Mouse (Mus musculus) stomach, embryonic 15.5 days (tissue): ENCODE results near the gene 4930579F01Rik. TPM values are rescaled to one million over a fixed set of nuclear protein-coding genes. Genes with fewer than 3 reads are reported as not detected.

Experiments
- ATAC-seq: fragments of 200-750 bp; cut with Nextera tagmentation; 2 replicates; pipeline ENCODE4 v1.8.0; 2017; ENCODE audit warnings: low read depth, moderate number of reproducible peaks, moderate TSS enrichment; ENCODE audit not compliant: insufficient read depth, low FRiP score
- H3K27ac ChIP-seq: fragments of 300-500 bp; sonication (generic); 2 replicates; pipeline ENCODE4 v1.5.1; 2015; ENCODE audit warnings: mild to moderate bottlenecking, inconsistent platforms
- H3K27me3 ChIP-seq: fragments of 300-500 bp; sonication (generic); replicated peaks from 2 replicates; pipeline ENCODE4 v1.6.1; 2015; ENCODE audit warnings: inconsistent platforms
- H3K36me3 ChIP-seq: fragments of 300-500 bp; sonication (generic); 2 replicates; pipeline ENCODE4 v1.6.1; 2015; ENCODE audit warnings: inconsistent platforms
- H3K4me1 ChIP-seq: fragments of 300-500 bp; sonication (generic); 2 replicates; pipeline ENCODE4 v1.6.1; 2015; ENCODE audit warnings: inconsistent platforms
- H3K4me2 ChIP-seq: fragments of 300-500 bp; sonication (generic); 2 replicates; pipeline ENCODE4 v1.6.1; 2015; ENCODE audit warnings: mild to moderate bottlenecking, inconsistent platforms
- H3K4me3 ChIP-seq: fragments of 300-500 bp; sonication (generic); replicated peaks from 2 replicates; pipeline ENCODE4 v1.5.1; 2015; ENCODE audit warnings: inconsistent platforms
- H3K9ac ChIP-seq: fragments of 300-500 bp; sonication (generic); 2 replicates; pipeline ENCODE4 v1.6.1; 2015; ENCODE audit warnings: inconsistent platforms
- H3K9me3 ChIP-seq: fragments of 300-500 bp; sonication (generic); 2 replicates; pipeline ENCODE4 v1.6.1; 2016; ENCODE audit warnings: inconsistent platforms
- WGBS: fragments of 180-500 bp; shearing (Covaris S2); methylation state at CpG from one replicate; pipeline ENCODE4 v1.1.7; 2015; 5-methylcytosine and 5-hydroxymethylcytosine counted together
- polyA plus RNA-seq: library from polyadenylated mRNA; unstranded; fragments of >200 nt; fragmentation: Nextera tagmentation; extraction: Ambion mirVana; gene quantifications from 2 replicates; pipeline ENCODE4 v1.2.1, GENCODE M21; 2015

The 4930579F01Rik gene
- polyA plus RNA-seq, 1 experiment from 2014 or later = 0.21 TPM

- no peak for ATAC-seq
- 88% methylated on average over 8 of the region's 8 CpGs for WGBS
Measured at GRCm38 (mm10) chr3:138227782-138228181, 34.2 kb upstream of the 4930579F01Rik start.

GRCm38 (mm10) chr3:138227082-138227481 is 33.5 kb upstream of the 4930579F01Rik start:
- Histone ChIP-seq H3K4me3 (no peak overlapping the region), H3K9ac (no peak overlapping the region), H3K27ac (no peak overlapping the region), H3K36me3 (no peaks in the 10 kb centered on the region), H3K9me3 (no peaks in the 10 kb centered on the region), H3K4me2 (no peak overlapping the region), H3K27me3 (no peaks in the 10 kb centered on the region), H3K4me1 (no peaks in the 10 kb centered on the region)
- ATAC-seq = no peak
- WGBS = 87% methylated on average over 2 of the region's 2 CpGs

More at GRCm38 (mm10) chr3:138227782-138228181, 34.2 kb upstream of the 4930579F01Rik start:
- Histone ChIP-seq H3K4me2 (no peak overlapping the region), H3K36me3 (no peaks in the 10 kb centered on the region), H3K9ac (no peak overlapping the region), H3K27me3 (no peaks in the 10 kb centered on the region), H3K4me1 (no peaks in the 10 kb centered on the region), H3K4me3 (no peak overlapping the region), H3K9me3 (no peaks in the 10 kb centered on the region), H3K27ac (no peak overlapping the region)

DNA sequence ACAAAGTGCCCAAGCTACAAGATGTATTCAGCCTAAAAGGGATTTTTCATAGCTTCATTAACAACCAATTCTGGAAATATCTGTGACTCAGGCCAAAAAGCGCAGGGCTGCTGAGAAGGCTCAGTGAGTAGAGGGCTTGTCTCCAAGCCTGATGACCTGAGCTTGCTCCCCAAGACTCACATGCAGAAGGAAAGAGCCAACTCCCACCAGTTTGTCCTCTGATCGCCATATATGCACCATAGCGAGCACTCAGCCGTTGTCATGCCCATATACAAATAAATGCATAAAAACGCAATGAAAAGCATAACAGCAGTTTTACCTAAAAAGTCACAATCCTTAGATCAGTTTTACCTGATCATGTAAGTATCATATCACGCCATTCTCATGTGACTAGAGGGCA is 32.9 kb upstream of the 4930579F01Rik start:
- Histone ChIP-seq H3K9me3 (no peaks in the 10 kb centered on the region), H3K4me1 (no peaks in the 10 kb centered on the region), H3K36me3 (no peaks in the 10 kb centered on the region), H3K27me3 (no peaks in the 10 kb centered on the region), H3K27ac (no peak overlapping the region), H3K9ac (no peak overlapping the region), H3K4me2 (no peak overlapping the region), H3K4me3 (no peak overlapping the region)
- ATAC-seq = no peak
- 93% methylated on average over 6 of the region's 6 CpGs for WGBS

DNA sequence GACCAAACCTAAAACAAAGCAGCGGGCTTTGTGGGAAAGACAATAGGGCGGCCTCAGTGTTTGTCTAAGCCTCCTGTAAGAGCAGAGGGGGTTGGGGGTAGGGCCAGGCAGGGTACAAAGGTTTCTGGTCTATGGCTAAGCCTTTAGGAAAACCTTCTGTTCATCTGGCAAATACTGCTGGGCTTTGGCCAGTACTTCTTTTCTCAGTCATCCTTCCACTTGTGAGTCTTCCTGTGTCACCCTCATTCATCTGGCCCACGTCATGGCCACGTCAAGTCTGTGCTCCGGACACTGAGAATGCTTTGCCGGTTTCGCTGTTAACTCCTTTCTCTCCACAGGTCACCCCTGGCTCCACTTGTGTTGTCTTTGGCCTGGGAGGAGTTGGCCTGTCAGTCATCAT is 32.2 kb upstream of the 4930579F01Rik start:
- Histone ChIP-seq H3K4me2 (no peak overlapping the region), H3K27me3 (no peaks in the 10 kb centered on the region), H3K9ac (no peak overlapping the region), H3K4me3 (no peak overlapping the region), H3K9me3 (no peaks in the 10 kb centered on the region), H3K27ac (peak overlapping the region; percentile 37), H3K4me1 (no peaks in the 10 kb centered on the region), H3K36me3 (no peaks in the 10 kb centered on the region)
- WGBS = 60% methylated on average over 7 of the region's 7 CpGs
- ATAC-seq = peak; percentile 57; the same call in 1 of the 2 replicates

DNA sequence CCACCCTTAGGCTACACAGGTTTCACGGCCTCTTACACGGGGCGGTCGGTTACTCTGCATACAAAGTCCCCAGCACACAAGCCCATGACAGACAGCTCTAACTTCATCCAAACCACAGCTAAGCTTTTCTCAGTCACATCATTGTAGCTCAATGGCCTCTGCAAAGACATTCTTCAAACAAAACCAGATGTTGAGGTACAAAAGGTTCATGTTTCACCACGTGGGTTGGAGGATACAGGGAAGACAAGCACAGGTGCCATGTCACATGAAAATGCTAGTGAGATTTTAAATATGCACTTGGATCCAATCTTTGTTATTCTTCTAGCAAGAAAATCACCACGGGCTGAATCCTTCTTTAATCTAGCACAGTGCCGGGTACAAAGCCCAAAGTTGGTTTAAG is 31.7 kb upstream of the 4930579F01Rik start:
- 64% methylated on average over 6 of the region's 7 CpGs for WGBS
- Histone ChIP-seq H3K27ac (no peak overlapping the region), H3K9me3 (no peaks in the 10 kb centered on the region), H3K36me3 (no peaks in the 10 kb centered on the region), H3K27me3 (no peaks in the 10 kb centered on the region), H3K4me1 (no peaks in the 10 kb centered on the region), H3K4me3 (no peak overlapping the region), H3K9ac (no peak overlapping the region), H3K4me2 (no peak overlapping the region)
- ATAC-seq = no peak

DNA sequence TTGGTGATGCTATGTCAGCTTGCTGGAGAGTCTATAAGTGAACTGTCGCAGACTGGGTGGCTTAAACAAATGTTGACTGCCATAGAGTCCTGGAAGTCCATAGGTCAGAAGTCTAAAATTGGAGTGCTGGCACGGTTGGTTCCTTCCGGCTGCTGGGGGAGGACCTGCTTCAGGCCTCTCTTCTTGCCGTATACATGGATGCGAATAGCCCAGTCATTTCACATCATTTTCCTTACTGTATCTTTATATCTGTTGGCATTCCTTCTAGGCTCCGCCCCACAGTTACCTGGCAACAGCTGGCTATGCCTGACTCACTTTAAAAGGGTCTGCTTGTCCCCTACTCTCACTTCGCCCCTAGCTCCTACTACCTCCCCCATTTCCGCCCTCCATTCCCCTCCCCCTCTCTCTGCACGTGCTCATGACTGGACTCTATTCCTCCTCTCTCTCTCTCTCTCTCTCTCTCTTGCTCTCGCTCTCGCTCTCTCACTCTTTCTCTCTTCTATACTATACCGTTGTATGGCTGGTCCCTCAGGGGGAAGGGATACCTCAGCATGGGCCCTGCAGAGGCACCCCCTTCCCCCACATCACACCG is 30.8 kb upstream of the 4930579F01Rik start:
- 82% methylated on average over 13 of the region's 13 CpGs for WGBS
- no peak for ATAC-seq
- no peak overlapping the region for H3K27ac ChIP-seq
- H3K9ac ChIP-seq = no peak overlapping the region
- no peaks in the 10 kb centered on the region for H3K9me3 ChIP-seq
- no peak overlapping the region for H3K4me2 ChIP-seq
- no peak overlapping the region for H3K4me3 ChIP-seq
- H3K27me3 ChIP-seq = no peaks in the 10 kb centered on the region
- H3K36me3 ChIP-seq = no peaks in the 10 kb centered on the region
- no peaks in the 10 kb centered on the region for H3K4me1 ChIP-seq

GRCm38 (mm10) chr3:138222952-138223351 is 29.3 kb upstream of the 4930579F01Rik start:
- H3K9ac ChIP-seq = no peak overlapping the region
- H3K4me3 ChIP-seq = no peak overlapping the region
- no peaks in the 10 kb centered on the region for H3K9me3 ChIP-seq
- no peaks in the 10 kb centered on the region for H3K36me3 ChIP-seq
- H3K27me3 ChIP-seq = no peaks in the 10 kb centered on the region
- ATAC-seq = peak; percentile 66
- WGBS = 52% methylated on average over 5 of the region's 5 CpGs
- H3K27ac ChIP-seq = no peak overlapping the region
- H3K4me1 ChIP-seq = no peaks in the 10 kb centered on the region
- no peak overlapping the region for H3K4me2 ChIP-seq

GRCm38 (mm10) chr3:138222511-138222910 is 28.9 kb upstream of the 4930579F01Rik start:
- H3K27ac ChIP-seq = no peak overlapping the region
- WGBS = 69% methylated on average over 4 of the region's 4 CpGs
- H3K4me3 ChIP-seq = no peak overlapping the region
- no peaks in the 10 kb centered on the region for H3K27me3 ChIP-seq
- H3K9ac ChIP-seq = no peak overlapping the region
- no peaks in the 10 kb centered on the region for H3K36me3 ChIP-seq
- no peak for ATAC-seq
- H3K4me1 ChIP-seq = no peaks in the 10 kb centered on the region
- H3K9me3 ChIP-seq = no peaks in the 10 kb centered on the region
- no peak overlapping the region for H3K4me2 ChIP-seq

DNA sequence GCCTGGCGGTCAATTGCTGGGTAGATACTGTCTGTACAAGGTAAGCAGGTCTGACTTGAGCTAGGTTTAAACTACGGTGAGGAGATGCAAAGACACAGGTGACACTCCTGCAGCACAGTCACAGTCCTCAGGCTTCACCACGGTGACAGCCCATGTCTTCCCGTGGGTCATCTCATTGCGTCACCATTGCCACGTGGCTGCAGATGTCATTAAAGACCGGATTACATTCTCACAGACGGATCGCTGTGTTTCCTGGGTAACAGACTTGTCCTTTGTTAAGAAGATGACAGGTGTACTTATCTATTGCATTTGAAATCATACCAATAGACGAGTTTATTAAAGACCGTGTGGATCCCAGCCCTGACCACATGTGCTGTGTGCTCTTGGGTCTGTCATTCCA is 27.5 kb upstream of the 4930579F01Rik start:
- Histone ChIP-seq H3K4me2 (no peak overlapping the region), H3K9me3 (no peaks in the 10 kb centered on the region), H3K27me3 (no peaks in the 10 kb centered on the region), H3K4me1 (no peaks in the 10 kb centered on the region), H3K27ac (no peak overlapping the region), H3K36me3 (no peaks in the 10 kb centered on the region), H3K9ac (no peak overlapping the region), H3K4me3 (no peak overlapping the region)
- WGBS = 86% methylated on average over 11 of the region's 11 CpGs
- no peak for ATAC-seq

DNA sequence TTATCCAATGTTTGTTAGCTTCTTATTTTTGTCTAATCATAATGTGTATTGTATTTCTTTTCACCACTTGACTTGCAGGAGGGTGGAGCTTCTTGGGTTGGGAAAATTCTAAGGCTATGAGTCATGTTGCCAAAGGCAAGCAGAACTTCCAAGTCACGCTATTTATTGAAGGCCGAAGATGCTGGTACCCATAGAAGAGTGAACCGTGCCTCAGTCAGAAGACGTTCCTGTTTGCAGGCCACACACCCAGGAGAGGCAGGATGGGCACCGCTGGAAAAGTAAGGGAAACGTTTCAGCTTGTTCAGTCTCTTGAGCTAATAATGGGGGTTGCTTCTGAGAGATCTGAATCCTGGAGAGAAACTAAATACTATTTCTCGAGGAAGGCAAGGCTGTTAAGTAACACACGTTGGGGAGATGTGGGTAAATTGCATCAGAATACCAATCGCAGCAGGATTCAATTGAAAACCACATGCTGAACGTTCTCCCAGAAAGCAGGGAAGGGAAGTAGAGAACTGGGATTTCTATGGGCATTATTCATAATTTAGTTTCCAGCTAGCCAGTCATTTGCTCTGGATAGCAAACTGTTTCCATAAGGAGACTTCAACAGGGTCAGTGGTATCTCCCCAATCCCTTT is 24.1 kb upstream of the 4930579F01Rik start, which contains the start of gene Adh7:
TSS of gene Adh7 (plus strand) at position 130 of the 634 bp plus-strand sequence.
- H3K36me3 ChIP-seq = no peaks in the 10 kb centered on the region
- H3K4me2 ChIP-seq = no peak within 1 kb of the TSS
- ATAC-seq = no peak
- H3K9ac ChIP-seq = no peak within 1 kb of the TSS
- H3K27me3 ChIP-seq = no peaks in the 10 kb centered on the region
- H3K27ac ChIP-seq = no peak within 1 kb of the TSS
- no peaks in the 10 kb centered on the region for H3K4me1 ChIP-seq
- no peak within 1 kb of the TSS for H3K4me3 ChIP-seq
- WGBS = 69% methylated on average over 10 of the region's 10 CpGs
- no peaks in the 10 kb centered on the region for H3K9me3 ChIP-seq

DNA sequence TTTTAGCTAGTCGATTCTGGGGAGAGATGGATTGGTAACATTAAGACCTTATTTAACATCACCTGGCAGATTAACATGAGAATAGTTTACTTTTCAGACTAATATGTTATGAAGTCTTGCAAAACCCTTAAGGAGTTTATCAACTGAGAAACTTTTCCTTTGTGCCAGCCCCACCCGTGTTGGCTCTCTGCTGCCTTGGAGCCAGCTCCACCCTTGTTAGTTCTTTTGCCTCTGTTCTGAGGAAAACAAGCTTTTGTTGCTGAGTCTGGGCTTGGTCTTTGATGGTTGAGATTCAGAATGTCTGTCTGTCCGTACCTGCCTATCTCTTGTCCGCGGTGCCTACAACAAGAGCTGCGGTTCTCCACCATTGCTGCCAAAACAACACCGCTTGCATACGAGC is 22.5 kb upstream of the 4930579F01Rik start:
- Histone ChIP-seq H3K4me3 (no peak overlapping the region), H3K9ac (no peak overlapping the region), H3K36me3 (no peaks in the 10 kb centered on the region), H3K4me1 (no peaks in the 10 kb centered on the region), H3K9me3 (no peaks in the 10 kb centered on the region), H3K27ac (no peak overlapping the region; the same call in 1 of the 2 replicates), H3K27me3 (no peaks in the 10 kb centered on the region), H3K4me2 (no peak overlapping the region)
- ATAC-seq = no peak
- 63% methylated on average over 8 of the region's 8 CpGs for WGBS

DNA sequence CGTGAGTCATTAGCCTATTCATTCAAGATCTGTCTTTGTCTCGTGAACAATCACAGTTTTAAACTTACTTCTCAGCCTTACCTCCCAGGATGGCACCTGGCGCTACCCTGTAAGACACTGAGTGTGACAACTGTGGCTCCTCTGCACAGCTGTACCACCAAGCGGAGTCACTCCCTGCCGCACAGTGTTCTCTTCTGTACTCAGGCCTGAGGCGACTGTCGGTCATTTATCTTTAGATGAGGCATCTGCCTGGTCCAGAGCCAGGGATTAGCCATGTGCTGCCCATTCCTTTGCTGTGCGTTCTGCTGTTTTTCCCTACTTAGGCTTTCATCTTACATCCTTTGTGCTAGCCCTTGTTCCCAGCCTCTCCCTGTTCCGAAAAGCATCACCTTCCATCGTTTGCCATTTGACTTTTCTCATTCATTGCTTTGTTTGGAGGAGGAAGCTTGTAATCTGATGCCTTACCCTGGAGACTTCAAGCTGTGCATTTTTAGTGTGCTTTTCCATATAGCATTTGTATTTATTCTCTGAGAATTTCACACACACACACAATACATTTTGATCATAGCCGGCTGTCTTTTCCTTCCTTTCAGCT is 21.9 kb upstream of the 4930579F01Rik start:
- ATAC-seq = no peak

More for the DNA sequence above, 21.9 kb upstream of the 4930579F01Rik start:
- H3K36me3 ChIP-seq = no peaks in the 10 kb centered on the region
- no peaks in the 10 kb centered on the region for H3K27me3 ChIP-seq
- H3K4me2 ChIP-seq = no peak overlapping the region
- H3K4me3 ChIP-seq = no peak overlapping the region
- no peak overlapping the region for H3K9ac ChIP-seq
- no peaks in the 10 kb centered on the region for H3K4me1 ChIP-seq
- H3K27ac ChIP-seq = no peak overlapping the region
- H3K9me3 ChIP-seq = no peaks in the 10 kb centered on the region
- WGBS = 39% methylated on average over 11 of the region's 11 CpGs
